Mouse (Mus musculus) ES-Bruce4 (cell line): ENCODE results near the gene Hinfp. TPM values are rescaled to one million over a fixed set of nuclear protein-coding genes. Genes with fewer than 3 reads are reported as not detected.
"Not testable (repeated sequence)": the region's sequence is repeated elsewhere in the genome, so short reads cannot be mapped to it uniquely, and the experiment has no call there.

ENCODE experiments used
- H3K27ac ChIP-seq: 2 replicates; pipeline ENCODE4 v1.5.1; 2012; ENCODE audit warnings: low read length, inconsistent platforms; ENCODE audit not compliant: insufficient read depth
- H3K27me3 ChIP-seq: 2 replicates; pipeline ENCODE4 v1.6.1; 2012; ENCODE audit warnings: mild to moderate bottlenecking, low read length, inconsistent platforms; ENCODE audit not compliant: control insufficient read depth, poor library complexity, insufficient read depth, severe bottlenecking
- H3K36me3 ChIP-seq: 2 replicates; pipeline ENCODE4 v1.6.1; 2012; ENCODE audit warnings: inconsistent platforms, mild to moderate bottlenecking, low read length, moderate library complexity; ENCODE audit not compliant: control insufficient read depth, poor library complexity, insufficient read depth, severe bottlenecking
- H3K4me1 ChIP-seq: one replicate; pipeline ENCODE4 v1.8.1; 2011; ENCODE audit warnings: low read length; ENCODE audit not compliant: control insufficient read depth, insufficient read depth
- H3K4me3 ChIP-seq: 2 replicates; pipeline ENCODE4 v1.5.1; 2011; ENCODE audit warnings: low read depth, mild to moderate bottlenecking, low read length
- H3K9ac ChIP-seq: 2 replicates; pipeline ENCODE4 v1.6.1; 2012; ENCODE audit warnings: low read depth, mild to moderate bottlenecking, inconsistent platforms; ENCODE audit not compliant: poor library complexity, severe bottlenecking
- H3K9me3 ChIP-seq: replicated peaks from 2 replicates; pipeline ENCODE4 v1.6.1; 2012; ENCODE audit warnings: mild to moderate bottlenecking, low read length, inconsistent platforms; ENCODE audit not compliant: control insufficient read depth, poor library complexity, insufficient read depth, severe bottlenecking
- CTCF ChIP-seq: IDR thresholded peaks from one replicate; pipeline ENCODE4 v1.8.1; 2011; ENCODE audit warnings: low read depth, low read length
- EP300 ChIP-seq: IDR thresholded peaks from 2 replicates; pipeline ENCODE4 v1.6.1; 2011; ENCODE audit warnings: low read depth, low read length; ENCODE audit not compliant: insufficient read depth
- POLR2A ChIP-seq: IDR thresholded peaks from one replicate; pipeline ENCODE4 v1.8.1; 2011; ENCODE audit warnings: low read length; ENCODE audit not compliant: insufficient read depth
- polyA plus RNA-seq: library from polyadenylated mRNA; stranded (reverse); fragments of >200 nt; gene quantifications from 2 replicates; pipeline ENCODE4 v1.2.4, GENCODE M21; 2011; ENCODE audit warnings: low read depth; ENCODE audit not compliant: missing spikeins, insufficient read depth, insufficient read length

The Hinfp gene
- polyA plus RNA-seq, 1 experiment, result 27.8 TPM

DNA sequence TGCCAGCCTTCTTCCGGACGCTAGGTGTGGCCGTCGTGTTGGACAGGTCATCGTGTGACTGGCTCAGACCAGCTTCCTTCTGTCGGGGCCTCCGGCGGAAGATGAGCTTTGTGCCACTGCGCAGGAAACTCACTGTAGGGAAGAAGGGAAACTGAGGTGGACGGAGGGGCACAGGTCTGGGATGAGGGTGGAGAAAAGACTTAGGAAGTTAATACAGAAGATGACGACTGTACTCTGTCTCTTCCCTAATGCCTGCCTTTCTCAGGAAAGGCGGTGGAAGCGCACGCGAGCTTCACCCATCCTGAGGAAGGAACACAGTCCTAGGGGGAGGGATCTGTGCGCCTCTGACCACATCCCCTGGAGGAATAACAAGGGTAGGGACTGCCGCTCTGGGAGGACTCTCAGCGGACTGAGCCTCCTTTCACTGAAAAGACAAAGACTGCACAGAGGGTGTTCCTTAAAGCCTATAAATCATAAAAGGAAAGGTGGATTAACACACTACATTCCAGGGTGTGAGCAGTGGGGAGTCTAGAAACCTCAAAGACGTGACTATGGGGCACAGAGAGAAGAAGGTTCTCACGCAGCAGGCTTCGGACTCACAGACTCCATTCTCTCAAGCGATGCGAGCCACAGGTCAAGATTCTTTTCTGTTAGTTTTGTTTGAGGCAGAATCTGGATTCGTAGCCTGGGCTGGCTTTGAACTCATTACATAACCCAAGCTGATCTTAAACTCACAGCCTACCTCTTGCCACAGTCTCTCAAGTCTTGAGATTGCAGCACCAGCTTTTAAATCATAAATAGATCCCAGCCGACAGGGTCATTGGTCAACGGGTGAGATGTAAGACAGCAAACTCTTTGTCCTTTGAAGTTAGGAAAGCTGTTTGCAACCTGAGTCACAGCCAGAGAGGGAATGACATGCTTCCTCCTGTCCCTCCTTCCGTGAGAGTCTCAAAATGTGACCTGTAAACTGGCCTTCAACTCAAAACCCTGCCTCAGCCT, 6.0 kb upstream of the Hinfp start:
- Histone ChIP-seq H3K4me3 (peak overlapping the region; percentile 0; the same call in 1 of the 2 replicates), H3K4me1 (no peaks in the 10 kb centered on the region), H3K36me3 (no peaks in the 10 kb centered on the region), H3K9ac (0 out of 2 replicates have a peak overlapping the region, but pooled peaks have one; percentile 33), H3K27ac (no peak overlapping the region), H3K9me3 (no peaks in the 10 kb centered on the region), H3K27me3 (peaks cover 3% of the 10 kb centered on the region; the same call in 1 of the 2 replicates)
- TF ChIP-seq CTCF (no peak), EP300 (0 out of 2 replicates have a peak, but pooled peaks have one; percentile 9)

DNA sequence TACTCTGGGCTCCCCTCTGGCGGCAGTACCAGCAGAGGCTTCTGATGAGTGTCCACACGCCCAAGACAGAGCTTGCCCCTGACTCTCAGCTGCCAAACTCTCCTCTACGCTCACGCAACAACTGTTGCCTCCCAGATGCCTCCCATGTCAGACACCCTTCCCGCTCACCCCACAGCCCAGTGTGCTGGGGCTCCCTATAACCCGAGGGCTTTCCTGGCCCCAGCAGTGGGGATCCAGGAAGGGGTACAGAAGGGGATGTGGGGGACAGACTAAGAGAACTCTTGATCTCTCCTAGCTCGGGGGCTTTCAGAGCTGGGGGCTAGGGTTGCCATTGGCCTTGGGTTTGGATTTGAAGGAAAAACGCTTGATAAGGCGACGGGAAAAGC, 5.3 kb upstream of the Hinfp start:
- Histone ChIP-seq H3K4me3 (no peak overlapping the region), H3K36me3 (no peaks in the 10 kb centered on the region), H3K9me3 (no peaks in the 10 kb centered on the region), H3K9ac (peak overlapping the region; percentile 33; the same call in 1 of the 2 replicates), H3K27ac (no peak overlapping the region), H3K27me3 (peaks cover 3% of the 10 kb centered on the region; the same call in 1 of the 2 replicates), H3K4me1 (no peaks in the 10 kb centered on the region)
- TF ChIP-seq EP300 (no peak), CTCF (no peak), POLR2A (no peak)

DNA sequence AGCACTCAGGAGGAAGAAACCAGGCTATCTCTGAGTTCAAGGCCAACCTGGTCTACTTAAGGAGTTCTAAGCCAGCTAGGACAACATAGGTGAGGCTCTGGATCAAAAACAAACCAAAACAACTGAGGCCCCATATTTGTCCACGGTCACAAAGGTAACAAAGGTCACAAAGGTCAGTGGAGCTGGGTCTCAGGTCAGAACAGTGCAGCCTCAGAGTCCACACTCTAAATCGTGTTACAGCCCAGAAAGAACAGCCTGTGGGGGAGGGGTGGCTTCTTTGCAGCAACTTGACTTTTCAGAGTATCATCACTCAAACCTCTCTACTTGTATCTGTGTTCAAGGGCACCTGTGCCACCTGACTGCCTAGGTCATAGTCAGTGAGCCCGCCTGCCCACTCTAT, 4.3 kb upstream of the Hinfp start:
- H3K36me3 ChIP-seq, result no peaks in the 10 kb centered on the region
- peaks cover 3% of the 10 kb centered on the region; the same call in 1 of the 2 replicates for H3K27me3 ChIP-seq
- H3K27ac ChIP-seq, result no peak overlapping the region
- no peak overlapping the region for H3K4me3 ChIP-seq
- no peaks in the 10 kb centered on the region for H3K9me3 ChIP-seq
- TF ChIP-seq CTCF (no peak), EP300 (no peak), POLR2A (no peak)
- H3K4me1 ChIP-seq, result no peaks in the 10 kb centered on the region
- H3K9ac ChIP-seq, result no peak overlapping the region

DNA sequence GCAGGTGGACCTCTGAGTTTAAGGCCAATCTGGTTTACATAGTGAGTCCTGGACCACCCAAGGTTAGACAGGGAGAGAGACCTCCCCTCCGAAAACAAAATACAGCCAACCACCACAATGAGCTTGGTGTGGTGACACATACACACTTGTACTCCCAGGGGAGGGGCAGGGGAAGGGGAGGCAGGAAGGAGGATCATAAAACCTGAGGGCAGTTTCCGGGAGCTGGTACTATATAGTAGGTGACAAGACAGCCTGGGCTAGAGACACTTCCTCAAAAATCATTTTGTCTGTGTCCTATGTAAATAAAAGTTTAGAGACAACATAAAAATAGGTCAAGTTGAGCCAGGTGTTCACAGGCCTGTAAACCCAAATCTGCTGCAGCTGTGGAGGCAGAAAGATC, 1.8 kb upstream of the Hinfp start:
- H3K4me3 ChIP-seq, result no peak overlapping the region
- H3K9me3 ChIP-seq, result no peaks in the 10 kb centered on the region
- H3K27me3 ChIP-seq, result no peaks in the 10 kb centered on the region
- no peak for TF ChIP-seq CTCF
- TF ChIP-seq POLR2A, result no peak
- no peak for TF ChIP-seq EP300
- H3K36me3 ChIP-seq, result no peaks in the 10 kb centered on the region
- no peak overlapping the region for H3K27ac ChIP-seq
- H3K4me1 ChIP-seq, result no peaks in the 10 kb centered on the region
- no peak overlapping the region for H3K9ac ChIP-seq

DNA sequence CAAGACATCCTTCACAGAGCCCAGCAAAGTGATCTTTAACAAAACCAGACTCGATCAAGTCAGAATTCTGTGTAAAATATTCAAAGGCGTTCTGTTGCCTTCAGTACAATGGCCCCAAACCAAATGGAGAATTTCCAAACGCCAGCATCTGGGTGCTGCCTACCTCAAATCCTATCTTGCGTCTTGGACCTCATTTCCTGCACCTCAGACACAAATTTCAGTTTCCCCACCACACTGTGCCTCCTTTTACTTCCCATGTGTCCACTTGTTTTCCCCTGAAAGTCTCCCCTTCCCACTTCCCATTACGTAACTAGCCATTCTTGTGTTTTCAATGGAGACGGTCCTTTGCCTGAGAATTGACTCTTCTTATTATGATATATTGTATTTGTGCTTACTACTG, 1.1 kb upstream of the Hinfp start:
- Histone ChIP-seq H3K27me3 (no peaks in the 10 kb centered on the region), H3K9ac (no peak overlapping the region), H3K9me3 (no peaks in the 10 kb centered on the region), H3K4me1 (no peaks in the 10 kb centered on the region), H3K27ac (no peak overlapping the region), H3K36me3 (0 out of 2 replicates have a peak, but pooled peaks cover 2% of the 10 kb centered on the region), H3K4me3 (no peak overlapping the region)
- TF ChIP-seq EP300, result no peak
- no peak for TF ChIP-seq POLR2A
- no peak for TF ChIP-seq CTCF

DNA sequence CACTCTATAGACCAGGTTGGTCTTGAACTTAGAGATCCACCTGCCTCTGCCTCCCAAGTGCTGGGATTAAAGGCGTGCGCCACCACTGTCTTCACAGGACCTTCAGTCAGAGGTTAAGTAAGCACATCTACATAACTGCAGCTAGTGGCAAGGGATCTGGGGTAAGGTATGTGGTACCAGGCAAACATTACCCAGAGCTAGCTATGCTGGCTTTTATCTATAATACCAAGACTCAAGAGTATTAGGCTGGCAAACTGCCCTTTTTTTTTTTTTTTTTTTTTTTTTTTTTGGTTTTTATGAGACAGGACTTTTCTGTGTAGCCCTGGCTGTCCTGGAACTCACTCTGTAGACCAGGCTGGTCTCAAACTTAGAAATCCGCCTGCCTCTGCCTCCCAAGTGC, 5.5 kb downstream of the Hinfp start:
- not testable (repeated sequence) for H3K9me3 ChIP-seq, H3K27ac ChIP-seq, H3K9ac ChIP-seq, H3K27me3 ChIP-seq, H3K4me3 ChIP-seq, H3K4me1 ChIP-seq
- H3K36me3 ChIP-seq, result peaks cover 30% of the 10 kb centered on the region
